Mouse (Mus musculus): ENCODE measurements around the gene Hoxd9. TPM values are rescaled to one million over a fixed set of nuclear protein-coding genes. Genes with fewer than 3 reads are reported as not detected.

Gene Hoxd9
- polyA plus RNA-seq, 1 experiment, result not detected

DNA sequence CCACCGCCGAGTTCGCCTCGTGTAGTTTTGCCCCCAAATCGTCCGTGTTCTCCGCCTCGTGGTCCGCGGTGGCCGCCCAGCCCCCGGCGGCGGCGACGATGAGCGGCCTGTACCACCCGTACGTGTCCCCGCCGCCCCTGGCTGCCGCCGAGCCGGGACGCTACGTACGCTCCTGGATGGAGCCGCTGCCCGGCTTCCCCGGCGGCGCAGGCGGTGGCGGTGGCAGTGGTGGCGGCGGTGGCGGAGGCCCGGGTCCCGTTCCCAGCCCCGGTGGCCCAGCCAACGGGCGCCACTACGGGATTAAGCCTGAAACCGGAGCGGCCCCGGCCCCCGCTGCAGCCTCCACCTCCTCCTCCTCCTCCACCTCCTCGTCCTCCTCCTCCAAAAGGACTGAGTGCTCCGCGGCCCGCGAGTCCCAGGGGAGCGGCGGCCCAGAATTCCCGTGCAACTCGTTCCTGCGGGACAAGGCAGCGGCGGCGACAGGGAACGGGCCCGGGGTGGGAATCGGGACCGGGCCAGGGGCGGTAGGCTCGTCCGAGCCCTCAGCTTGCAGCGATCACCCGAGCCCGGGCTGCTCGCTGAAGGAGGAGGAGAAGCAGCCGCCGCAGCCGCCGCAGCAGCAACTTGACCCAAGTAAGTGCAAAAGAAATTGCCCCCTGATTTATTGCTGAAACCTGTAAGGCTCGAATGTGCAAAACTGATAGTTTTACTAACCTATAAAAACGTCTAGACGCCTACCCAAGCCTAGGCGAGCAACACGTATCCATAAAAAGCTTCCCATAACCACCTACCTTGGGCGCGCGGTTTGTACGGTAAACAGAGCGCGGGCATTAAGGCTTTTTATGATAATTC, 900 bp downstream of the Hoxd9 start:
- Histone ChIP-seq H3K27ac (replicated peaks; ENCODE audit: low read depth, low read length) (peak overlapping the region; percentile 68), H3K4me1 (ENCODE audit: control insufficient read depth, insufficient read depth, insufficient read length, low read length) (no peaks in the 10 kb centered on the region), H3K4me3 (ENCODE audit: insufficient read depth, low read depth, low read length) (peak overlapping the region; percentile 93)

DNA sequence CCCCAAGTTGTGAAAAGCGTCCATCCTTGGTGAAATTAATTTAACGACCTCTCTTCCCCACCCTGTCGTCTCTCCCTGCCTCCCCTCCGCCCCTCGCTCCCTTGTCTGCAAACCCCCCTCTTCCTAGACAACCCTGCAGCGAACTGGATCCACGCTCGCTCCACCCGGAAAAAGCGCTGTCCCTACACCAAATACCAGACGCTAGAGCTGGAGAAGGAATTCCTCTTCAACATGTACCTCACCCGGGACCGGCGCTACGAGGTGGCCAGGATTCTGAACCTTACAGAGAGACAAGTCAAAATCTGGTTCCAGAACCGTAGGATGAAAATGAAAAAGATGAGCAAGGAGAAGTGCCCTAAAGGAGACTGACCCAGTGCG, 1.5 kb downstream of the Hoxd9 start:
- peak overlapping the region; percentile 93 for H3K4me3 ChIP-seq (ENCODE audit: insufficient read depth, low read depth, low read length)
- H3K4me1 ChIP-seq (ENCODE audit: control insufficient read depth, insufficient read depth, insufficient read length, low read length), result no peaks in the 10 kb centered on the region
- no peak overlapping the region for H3K27ac ChIP-seq (replicated peaks; ENCODE audit: low read depth, low read length)

DNA sequence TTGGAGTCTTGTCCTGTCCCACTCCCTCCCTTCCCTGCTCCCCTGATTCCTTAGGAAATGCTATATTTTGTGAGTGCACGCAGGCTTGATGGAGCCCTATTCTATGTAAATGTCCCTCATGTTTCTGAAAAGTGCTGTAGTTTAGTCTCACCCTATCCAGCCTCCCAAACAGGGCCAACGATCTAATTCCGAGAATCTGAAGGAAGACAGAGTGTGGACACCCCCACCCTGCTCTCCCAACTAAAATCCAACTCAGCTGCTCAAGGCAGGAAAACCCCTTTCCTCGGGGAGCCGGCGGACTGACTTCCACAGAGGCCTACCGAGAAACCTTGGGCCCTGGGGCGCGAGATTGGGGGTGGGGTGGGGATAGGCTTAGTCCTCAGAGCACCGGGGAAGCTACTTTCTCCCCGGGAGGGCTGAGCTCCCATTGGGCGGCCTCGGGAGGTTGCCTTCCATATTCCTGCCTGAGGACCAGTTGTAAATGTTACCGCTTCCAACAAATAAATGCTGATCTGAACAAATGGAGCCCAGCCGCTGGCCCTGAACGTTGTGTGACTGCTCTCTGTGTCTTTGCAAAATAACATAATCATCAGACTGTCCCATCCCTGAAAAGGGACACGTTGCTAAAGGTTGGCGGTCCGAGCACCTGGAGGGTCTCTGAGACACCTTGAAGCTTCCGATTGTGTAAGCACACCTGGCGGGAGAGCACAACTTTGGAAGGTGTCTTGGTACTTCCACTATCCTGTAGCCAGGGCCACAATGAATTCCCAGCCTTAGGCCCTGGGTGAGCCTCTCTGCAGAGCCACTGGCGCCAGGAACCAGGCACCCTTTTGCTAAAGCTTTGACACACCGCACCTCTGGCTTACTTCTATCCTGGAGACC, 2.4 kb downstream of the Hoxd9 start:
- Histone ChIP-seq H3K4me1 (ENCODE audit: control insufficient read depth, insufficient read depth, insufficient read length, low read length) (no peaks in the 10 kb centered on the region), H3K4me3 (ENCODE audit: insufficient read depth, low read depth, low read length) (no peak overlapping the region), H3K27ac (replicated peaks; ENCODE audit: low read depth, low read length) (no peak overlapping the region)

DNA sequence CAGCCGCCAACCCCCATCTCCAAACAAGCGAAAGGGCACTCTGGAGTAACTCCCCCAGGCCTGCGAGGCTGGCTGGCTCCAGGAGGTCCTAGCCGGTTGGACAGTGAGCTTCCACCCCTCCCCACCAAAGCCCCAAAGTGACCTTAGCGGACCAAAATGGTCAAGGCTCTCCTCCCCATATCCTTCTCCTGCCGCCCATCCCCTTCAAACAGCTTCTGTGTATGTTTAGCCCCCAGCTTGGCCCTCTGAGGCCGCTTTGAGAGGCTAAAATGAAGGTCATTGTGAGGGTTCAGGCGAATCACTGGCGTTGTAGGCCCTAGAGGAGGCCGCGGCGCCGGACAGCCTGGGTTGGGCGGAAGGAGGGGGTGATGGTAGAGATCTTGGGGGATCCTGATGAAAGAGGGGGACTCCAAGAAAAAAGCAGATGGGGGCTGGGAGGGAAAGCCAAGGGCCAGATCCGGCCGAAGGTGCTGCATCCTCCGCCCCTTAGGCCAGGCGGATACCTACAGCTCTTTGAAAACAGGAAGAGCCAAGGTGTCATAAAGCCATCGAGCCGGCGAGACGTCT, 3.1 kb downstream of the Hoxd9 start:
- Histone ChIP-seq H3K27ac (replicated peaks; ENCODE audit: low read depth, low read length) (no peak overlapping the region), H3K4me1 (ENCODE audit: control insufficient read depth, insufficient read depth, insufficient read length, low read length) (no peaks in the 10 kb centered on the region), H3K4me3 (ENCODE audit: insufficient read depth, low read depth, low read length) (no peak overlapping the region)

DNA sequence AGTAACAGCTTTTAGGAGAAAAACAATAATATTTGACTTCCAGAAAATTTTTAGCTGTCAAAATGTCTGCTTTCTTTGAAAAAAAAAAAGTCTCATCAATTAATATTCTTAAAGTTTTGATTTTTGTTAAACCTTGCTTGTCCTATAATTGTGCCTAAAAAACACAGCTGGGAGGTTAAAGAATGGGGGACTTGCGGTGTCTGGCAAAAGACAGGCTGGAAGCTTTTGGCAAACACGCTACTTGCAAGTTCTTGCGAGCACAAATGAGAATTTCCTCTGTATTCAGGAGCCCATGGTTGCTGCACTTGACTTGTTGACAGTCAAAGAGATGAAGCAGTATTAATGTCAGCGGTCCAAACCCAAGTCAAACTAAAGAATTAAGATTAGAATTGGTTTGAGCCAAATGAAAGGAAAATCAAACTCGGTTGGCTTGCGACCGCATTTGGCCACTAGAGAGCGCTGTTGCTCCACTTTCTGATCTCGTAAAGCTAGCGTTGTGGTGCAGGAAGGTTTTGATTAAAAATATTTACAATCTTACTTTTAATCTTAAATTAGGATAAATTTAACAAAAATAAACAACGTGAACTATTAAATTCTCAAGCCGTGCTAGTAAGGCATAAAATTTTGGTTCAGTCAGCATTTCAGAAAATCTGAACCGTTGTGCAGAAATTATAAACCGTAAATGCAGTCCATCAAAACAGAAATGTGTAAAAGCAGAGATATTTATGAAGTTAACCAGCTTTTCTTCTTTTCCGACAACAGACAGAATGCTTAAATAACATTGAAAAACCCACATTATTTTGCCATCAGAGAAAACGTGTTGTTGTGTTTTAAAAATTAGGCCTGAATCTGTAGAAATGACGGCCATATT, 4.7 kb downstream of the Hoxd9 start:
- H3K27ac ChIP-seq (replicated peaks; ENCODE audit: low read depth, low read length), result no peak overlapping the region
- no peaks in the 10 kb centered on the region for H3K4me1 ChIP-seq (ENCODE audit: control insufficient read depth, insufficient read depth, insufficient read length, low read length)

DNA sequence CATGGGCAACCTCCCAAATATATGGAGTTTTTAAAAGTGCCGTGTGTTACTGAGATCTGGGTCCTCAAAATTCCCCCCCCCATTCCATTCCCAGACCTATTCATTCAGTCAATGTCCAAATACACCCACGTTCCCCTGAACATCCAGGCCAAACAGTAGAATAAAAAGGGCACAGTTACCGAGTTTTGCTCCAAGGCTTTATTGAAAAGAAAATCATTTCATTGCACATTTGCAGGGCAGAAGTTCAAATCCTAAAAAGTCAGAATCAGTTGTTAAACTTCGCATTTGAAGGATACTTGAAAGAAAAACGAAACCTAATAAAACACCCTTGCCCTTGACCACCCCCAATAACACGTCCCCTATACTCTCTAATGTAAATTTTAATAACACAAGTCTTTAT, 5.3 kb downstream of the Hoxd9 start:
- Histone ChIP-seq H3K4me3 (ENCODE audit: insufficient read depth, low read depth, low read length) (no peak overlapping the region), H3K27ac (replicated peaks; ENCODE audit: low read depth, low read length) (no peak overlapping the region), H3K4me1 (ENCODE audit: control insufficient read depth, insufficient read depth, insufficient read length, low read length) (peaks cover 2% of the 10 kb centered on the region; the same call in 1 of the 2 replicates)

More for the DNA sequence above, 4.7 kb downstream of the Hoxd9 start:
- H3K4me3 ChIP-seq (ENCODE audit: insufficient read depth, low read depth, low read length), result no peak overlapping the region

DNA sequence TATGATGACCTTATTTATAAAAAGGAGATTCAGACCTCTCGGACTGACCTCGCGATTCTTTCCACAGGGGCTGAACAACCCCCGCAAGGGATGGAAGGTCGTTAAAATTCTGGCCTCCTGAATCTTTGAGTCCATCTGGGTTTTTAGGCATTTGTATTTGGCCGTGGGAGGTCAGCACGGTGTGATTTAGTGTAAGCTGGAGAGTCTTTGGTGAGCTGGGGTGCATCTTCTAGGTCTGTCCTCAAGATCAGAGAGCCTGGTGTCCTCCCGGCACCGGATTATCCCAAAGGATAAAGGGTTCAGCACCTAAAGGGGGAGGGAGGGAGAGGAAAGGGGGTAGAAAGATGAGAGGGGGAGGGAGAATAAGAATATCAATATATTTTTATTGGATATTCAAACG, 5.8 kb downstream of the Hoxd9 start:
- no peak overlapping the region for H3K4me3 ChIP-seq (ENCODE audit: insufficient read depth, low read depth, low read length)
- H3K4me1 ChIP-seq (ENCODE audit: control insufficient read depth, insufficient read depth, insufficient read length, low read length), result peaks cover 2% of the 10 kb centered on the region; the same call in 1 of the 2 replicates
- no peak overlapping the region for H3K27ac ChIP-seq (replicated peaks; ENCODE audit: low read depth, low read length)

DNA sequence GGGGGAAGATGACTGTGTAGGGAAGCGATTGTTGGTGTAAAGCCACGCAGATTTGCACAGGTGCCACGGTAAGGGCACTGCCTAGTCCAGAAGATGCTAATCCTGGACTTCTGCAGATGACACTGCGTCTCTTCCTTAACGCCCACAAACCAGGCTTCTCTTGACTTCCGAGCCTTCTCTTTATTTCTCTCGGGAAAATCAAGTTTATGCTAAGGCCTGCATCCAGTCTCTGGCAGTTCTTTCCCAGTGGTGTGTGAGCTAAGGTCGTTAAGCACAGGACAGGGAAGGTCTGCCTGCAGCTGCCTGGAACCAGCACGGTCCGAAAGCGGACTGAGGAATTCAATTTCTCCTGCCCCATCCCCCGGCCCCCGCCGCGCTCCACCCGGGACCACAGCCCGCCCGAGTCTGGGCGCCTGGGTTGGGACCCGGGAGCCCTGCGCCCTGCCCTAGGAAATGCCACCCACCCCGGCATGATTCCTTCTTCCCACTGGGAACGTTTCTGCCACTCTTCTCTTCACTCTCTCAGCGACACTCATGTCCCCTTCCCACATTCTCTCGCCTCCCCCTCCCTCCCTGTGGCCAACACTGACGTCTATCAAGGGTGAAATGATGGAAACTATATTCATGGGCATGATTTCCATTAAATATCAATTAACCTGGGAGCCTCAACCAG, 6.3 kb downstream of the Hoxd9 start:
- no peak overlapping the region for H3K27ac ChIP-seq (replicated peaks; ENCODE audit: low read depth, low read length)
- H3K4me3 ChIP-seq (ENCODE audit: insufficient read depth, low read depth, low read length), result peak overlapping the region; percentile 79; the same call in 1 of the 2 replicates

DNA sequence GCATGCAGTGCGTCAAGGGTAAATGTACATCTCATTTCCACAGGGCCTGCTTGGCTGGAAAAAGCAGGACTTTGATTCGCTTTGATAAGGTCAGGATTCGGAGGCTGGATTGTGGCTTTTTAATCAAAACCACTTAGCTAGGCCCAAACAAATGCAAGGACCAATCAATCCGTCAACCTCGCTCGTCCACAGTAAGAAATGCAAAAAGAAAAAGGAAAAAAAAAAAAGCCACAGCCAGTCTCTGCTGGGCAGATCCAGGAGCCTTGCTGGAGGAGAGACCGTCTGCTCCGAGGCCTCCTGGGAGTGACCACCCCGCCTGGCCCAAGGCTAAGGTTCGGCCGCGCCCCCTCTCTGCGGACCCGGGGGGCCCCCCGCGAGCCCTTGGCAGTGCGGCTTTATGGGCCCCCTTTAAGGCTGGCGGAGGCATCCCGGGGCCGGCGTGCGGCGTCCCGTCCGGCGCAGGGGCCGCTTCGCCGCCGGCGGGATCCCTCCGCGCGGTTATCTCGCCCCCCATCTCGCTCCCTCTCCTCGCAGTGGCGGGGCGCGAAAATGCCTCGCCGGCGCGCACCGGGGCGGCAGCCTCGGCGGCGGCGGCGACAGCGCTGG, 7.0 kb downstream of the Hoxd9 start, which contains the start of gene Hoxd8:
Hoxd8 (plus strand) TSS at position 223 of the 606 bp plus-strand sequence.
- peak within 1 kb of the TSS; percentile 70 for H3K27ac ChIP-seq (replicated peaks; ENCODE audit: low read depth, low read length)
- peak within 1 kb of the TSS; percentile 79 for H3K4me3 ChIP-seq (ENCODE audit: insufficient read depth, low read depth, low read length)
- peaks cover 2% of the 10 kb centered on the region; the same call in 1 of the 2 replicates for H3K4me1 ChIP-seq (ENCODE audit: control insufficient read depth, insufficient read depth, insufficient read length, low read length)

More for the DNA sequence above, 6.3 kb downstream of the Hoxd9 start:
- peaks cover 2% of the 10 kb centered on the region; the same call in 1 of the 2 replicates for H3K4me1 ChIP-seq (ENCODE audit: control insufficient read depth, insufficient read depth, insufficient read length, low read length)

DNA sequence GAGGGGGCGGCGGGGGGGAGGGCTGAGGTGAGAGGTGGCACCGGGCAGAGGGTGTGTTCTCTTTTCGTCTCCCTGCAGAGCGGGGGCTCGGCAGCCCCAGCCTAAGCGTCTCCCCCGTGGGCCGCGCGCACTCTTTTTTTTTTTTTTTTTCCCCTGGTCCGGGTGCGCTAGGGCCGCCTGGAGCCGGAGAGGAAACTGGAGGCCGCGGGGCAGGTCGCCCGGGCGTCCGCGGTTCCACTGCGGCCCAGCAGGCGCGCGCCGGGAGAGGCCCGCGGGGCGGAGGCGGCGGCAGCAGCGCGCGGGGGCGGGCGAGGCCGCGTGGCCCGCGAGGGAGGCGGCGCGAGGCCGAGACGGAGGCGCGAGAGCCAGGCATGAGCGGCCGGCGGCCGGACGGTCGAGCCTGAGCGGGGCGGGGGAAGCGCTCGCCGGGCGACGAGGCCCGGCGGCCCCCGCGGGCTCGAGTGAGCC, 7.5 kb downstream of the Hoxd9 start:
- Histone ChIP-seq H3K4me3 (ENCODE audit: insufficient read depth, low read depth, low read length) (peak overlapping the region; percentile 79), H3K27ac (replicated peaks; ENCODE audit: low read depth, low read length) (peak overlapping the region; percentile 64)

DNA sequence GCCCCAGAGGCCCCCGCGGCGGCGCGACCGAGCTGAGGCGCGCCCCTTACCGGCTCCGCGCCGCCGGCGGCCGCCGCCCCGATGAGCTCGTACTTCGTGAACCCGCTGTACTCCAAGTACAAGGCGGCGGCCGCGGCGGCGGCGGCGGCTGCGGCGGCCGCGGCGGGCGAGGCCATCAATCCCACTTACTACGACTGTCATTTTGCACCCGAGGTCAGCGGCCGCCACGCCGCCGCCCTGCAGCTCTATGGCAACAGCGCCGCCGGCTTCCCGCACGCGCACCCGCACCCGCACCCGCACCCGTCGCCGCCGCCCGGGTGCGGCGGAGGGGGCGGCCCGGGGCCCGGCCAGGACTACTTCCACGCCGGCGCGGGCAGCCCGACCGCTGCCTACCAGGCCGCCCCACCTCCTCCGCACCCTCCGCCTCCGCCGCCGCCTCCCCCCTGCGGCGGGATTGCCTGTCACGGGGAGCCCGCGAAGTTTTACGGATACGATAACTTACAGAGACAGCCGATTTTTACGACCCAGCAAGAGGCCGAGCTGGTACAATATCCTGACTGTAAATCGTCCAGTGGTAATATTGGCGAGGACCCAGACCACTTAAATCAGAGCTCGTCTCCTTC, 8.1 kb downstream of the Hoxd9 start:
- Histone ChIP-seq H3K4me3 (ENCODE audit: insufficient read depth, low read depth, low read length) (peak overlapping the region; percentile 79), H3K4me1 (ENCODE audit: control insufficient read depth, insufficient read depth, insufficient read length, low read length) (peaks cover 2% of the 10 kb centered on the region; the same call in 1 of the 2 replicates), H3K27ac (replicated peaks; ENCODE audit: low read depth, low read length) (peak overlapping the region; percentile 70)

More for the DNA sequence above, 7.5 kb downstream of the Hoxd9 start:
- H3K4me1 ChIP-seq (ENCODE audit: control insufficient read depth, insufficient read depth, insufficient read length, low read length), result peaks cover 2% of the 10 kb centered on the region; the same call in 1 of the 2 replicates

DNA sequence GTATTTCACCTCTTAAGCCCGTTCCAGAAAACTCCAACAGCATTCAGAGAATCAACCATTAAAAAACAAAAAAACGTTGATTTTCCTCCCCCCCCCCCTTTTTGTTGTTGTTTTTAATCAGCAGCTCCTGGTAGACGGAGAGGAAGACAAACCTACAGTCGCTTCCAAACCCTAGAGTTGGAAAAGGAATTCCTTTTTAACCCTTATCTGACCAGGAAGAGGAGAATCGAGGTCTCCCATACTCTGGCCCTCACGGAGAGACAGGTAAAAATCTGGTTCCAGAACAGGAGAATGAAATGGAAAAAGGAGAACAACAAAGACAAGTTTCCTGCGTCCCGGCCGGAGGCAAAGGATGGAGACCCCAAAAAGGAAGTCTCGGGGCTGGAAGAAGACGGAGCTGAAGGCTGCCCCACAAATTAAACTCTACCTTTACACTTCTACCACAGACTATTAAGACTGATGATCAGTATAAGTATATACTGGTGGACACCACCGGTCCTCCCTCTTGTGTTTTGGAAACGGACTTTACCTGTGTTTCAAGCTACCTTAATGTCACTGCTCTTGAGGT, 8.9 kb downstream of the Hoxd9 start:
- H3K27ac ChIP-seq (replicated peaks; ENCODE audit: low read depth, low read length), result no peak overlapping the region
- H3K4me1 ChIP-seq (ENCODE audit: control insufficient read depth, insufficient read depth, insufficient read length, low read length), result peaks cover 2% of the 10 kb centered on the region; the same call in 1 of the 2 replicates
- H3K4me3 ChIP-seq (ENCODE audit: insufficient read depth, low read depth, low read length), result peak overlapping the region; percentile 79

DNA sequence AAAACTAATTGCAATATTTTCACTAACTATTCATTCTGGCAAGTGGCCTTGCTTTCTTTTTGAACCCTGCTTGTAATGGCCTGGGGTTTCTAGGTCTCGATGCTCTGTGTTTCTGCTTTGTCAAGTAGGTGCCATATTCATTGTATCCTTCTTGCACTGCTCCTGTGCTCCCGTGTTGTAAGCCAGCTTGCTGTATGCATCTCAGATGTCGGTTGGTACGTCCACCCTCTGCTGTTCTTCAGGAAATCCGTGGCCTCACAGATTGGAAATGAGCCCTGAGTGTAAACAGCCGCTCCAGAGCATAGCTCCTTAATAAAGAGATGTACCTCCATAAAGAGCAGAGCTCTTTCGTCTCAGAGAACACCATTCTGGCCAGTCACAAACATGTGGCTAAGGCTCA, 10.1 kb downstream of the Hoxd9 start:
- H3K4me1 ChIP-seq (ENCODE audit: control insufficient read depth, insufficient read depth, insufficient read length, low read length), result peaks cover 2% of the 10 kb centered on the region; the same call in 1 of the 2 replicates
- H3K27ac ChIP-seq (replicated peaks; ENCODE audit: low read depth, low read length), result no peak overlapping the region
- no peak overlapping the region for H3K4me3 ChIP-seq (ENCODE audit: insufficient read depth, low read depth, low read length)

All from brown adipose tissue, adult 24 weeks (tissue).